ENCODE assay signal across 27 mouse cellular contexts in genomic region chr2:62670301-62670700, GRCm38 (mm10). TPM values are rescaled to one million over a fixed set of nuclear protein-coding genes. Genes with fewer than 3 reads are reported as not detected.
A peak's percentile ranks its signal among the peaks of the same experiment; 100 is the strongest.
DNase-seq lines count a peak whose midpoint lies in the region; ATAC-seq and TF ChIP-seq lines count a peak whose summit lies in the region.
"Had no signal": no experiment of that assay in that cellular context is flagged by ENCODE, and none has a peak within 500 bp of the region (broad histone marks: within the 10 kb centered on the region; RNA-seq: fewer than 3 reads in every experiment).

No protein-coding gene starts in this region.

- no peaks in the 10 kb centered on the region for H3K4me1 ChIP-seq in kidney, embryonic 14.5 days (ENCODE audit: control insufficient read depth, insufficient read depth, low read length)
- peaks cover 4% of the 10 kb centered on the region; the same call in 1 of the 2 replicates for H3K4me1 ChIP-seq in liver, embryonic 12.5 days
- peaks cover 4 to 16% of the 10 kb centered on the region in 2 experiments for H3K4me1 ChIP-seq in MEL (ENCODE audit: control insufficient read depth in 1 of 2, insufficient read depth in 2 of 2, low read length in 2 of 2)
- H3K4me1 ChIP-seq: embryonic facial prominence, embryonic 13.5 days; embryonic facial prominence, embryonic 15.5 days; forebrain, embryonic 13.5 days; forebrain, embryonic 15.5 days had no signal

- no peak for TF ChIP-seq CTCF in MEL (IDR thresholded peaks at IDR 0.05 in 2 of 3, conservative IDR thresholded peaks at IDR 0.05 in 1 of 3; ENCODE audit: control insufficient read depth in 1 of 3, insufficient read depth in 1 of 3, low read depth in 2 of 3, low read length in 3 of 3, poor library complexity in 1 of 3, severe bottlenecking in 1 of 3)

- WGBS in kidney, embryonic 14.5 days, result 84% methylated on average over 5 of the region's 5 CpGs
- WGBS in liver, embryonic 12.5 days (ENCODE audit: insufficient replicate concordance), result 61% methylated on average over 5 of the region's 5 CpGs

- no peak overlapping the region for H3K4me2 ChIP-seq in kidney, embryonic 14.5 days (replicated peaks; ENCODE audit: low read depth, low read length)
- no peak overlapping the region for H3K4me2 ChIP-seq in liver, embryonic 12.5 days
- H3K4me2 ChIP-seq: embryonic facial prominence, embryonic 13.5 days; embryonic facial prominence, embryonic 15.5 days; forebrain, embryonic 13.5 days; forebrain, embryonic 15.5 days had no signal

- H3K9me3 ChIP-seq in kidney, embryonic 14.5 days (ENCODE audit: control insufficient read depth, low read length), result no peaks in the 10 kb centered on the region
- no peaks in the 10 kb centered on the region for H3K9me3 ChIP-seq in liver, embryonic 12.5 days (replicated peaks)
- H3K9me3 ChIP-seq in MEL (replicated peaks; ENCODE audit: insufficient read depth, low read length), result no peaks in the 10 kb centered on the region
- H3K9me3 ChIP-seq: embryonic facial prominence, embryonic 13.5 days; embryonic facial prominence, embryonic 15.5 days; forebrain, embryonic 13.5 days; forebrain, embryonic 15.5 days; G1E had no signal

- no peak for ATAC-seq in kidney, embryonic 14.5 days (ENCODE audit: low FRiP score, low TSS enrichment)
- ATAC-seq in liver, embryonic 12.5 days, result no peak
- ATAC-seq in erythroid progenitor cell, adult 5-6 weeks (replicated peaks; ENCODE audit: low FRiP score, poor library complexity, severe bottlenecking), result peak; percentile 63; the same call in 1 of the 2 replicates
- ATAC-seq: CD4-positive, CD25-positive, alpha-beta regulatory T cell, adult 4 months; forebrain, embryonic 13.5 days; forebrain, embryonic 15.5 days; forebrain, postnatal 0 days had no signal

- TF ChIP-seq EP300 in MEL (IDR thresholded peaks at IDR 0.05; ENCODE audit: low read depth in 1 of 2, low read length in 2 of 2), result no peak

- peaks cover 3% of the 10 kb centered on the region; the same call in 1 of the 2 replicates for H3K79me2 ChIP-seq in MEL (ENCODE audit: control insufficient read depth, insufficient read depth, low read length, poor library complexity)

- H3K36me3 ChIP-seq in kidney, embryonic 14.5 days (ENCODE audit: control insufficient read depth, insufficient read depth, low read length), result no peaks in the 10 kb centered on the region
- no peaks in the 10 kb centered on the region for H3K36me3 ChIP-seq in liver, embryonic 12.5 days
- peaks cover 0 to 19% of the 10 kb centered on the region in 2 experiments for H3K36me3 ChIP-seq in MEL (ENCODE audit: control insufficient read depth in 1 of 2, insufficient read depth in 2 of 2, low read length in 2 of 2)
- H3K36me3 ChIP-seq: embryonic facial prominence, embryonic 13.5 days; embryonic facial prominence, embryonic 15.5 days; forebrain, embryonic 15.5 days had no signal

- H3K27ac ChIP-seq in kidney, embryonic 14.5 days (ENCODE audit: low read depth, low read length), result peak overlapping the region; percentile 4; the same call in 1 of the 2 replicates
- no peak overlapping the region for H3K27ac ChIP-seq in liver, embryonic 12.5 days
- H3K27ac ChIP-seq in MEL (ENCODE audit: control insufficient read depth, low read depth, low read length), result no peak overlapping the region
- H3K27ac ChIP-seq: embryonic facial prominence, embryonic 13.5 days; embryonic facial prominence, embryonic 15.5 days; forebrain, embryonic 13.5 days; forebrain, embryonic 15.5 days had no signal

- no peak for TF ChIP-seq RAD21 in MEL (IDR thresholded peaks at IDR 0.05; ENCODE audit: low read depth, low read length)

- no peak overlapping the region for H3K4me3 ChIP-seq in kidney, embryonic 14.5 days (ENCODE audit: low read length)
- no peak overlapping the region for H3K4me3 ChIP-seq in liver, embryonic 12.5 days
- no peak overlapping the region for H3K4me3 ChIP-seq in MEL (ENCODE audit: control insufficient read depth in 1 of 2, insufficient read depth in 1 of 2, low read depth in 2 of 2, low read length in 2 of 2)
- H3K4me3 ChIP-seq: embryonic facial prominence, embryonic 13.5 days; embryonic facial prominence, embryonic 15.5 days; erythroblast, embryonic 14.5 days; forebrain, embryonic 13.5 days; forebrain, embryonic 15.5 days had no signal

- H3K9ac ChIP-seq in kidney, embryonic 14.5 days (ENCODE audit: low read depth, low read length), result no peak overlapping the region
- H3K9ac ChIP-seq in liver, embryonic 12.5 days, result no peak overlapping the region
- H3K9ac ChIP-seq in MEL (ENCODE audit: control insufficient read depth, low read depth, low read length, poor library complexity, severe bottlenecking), result no peak overlapping the region
- H3K9ac ChIP-seq: embryonic facial prominence, embryonic 13.5 days; embryonic facial prominence, embryonic 15.5 days; forebrain, embryonic 13.5 days; forebrain, embryonic 15.5 days; forebrain, postnatal 0 days had no signal

- H3K27me3 ChIP-seq in kidney, embryonic 14.5 days (ENCODE audit: control insufficient read depth, insufficient read depth, low read length), result no peaks in the 10 kb centered on the region
- no peaks in the 10 kb centered on the region for H3K27me3 ChIP-seq in liver, embryonic 12.5 days (replicated peaks)
- H3K27me3 ChIP-seq in MEL (ENCODE audit: control insufficient read depth in 1 of 2, insufficient read depth in 2 of 2, low read length in 2 of 2), result no peaks in the 10 kb centered on the region
- H3K27me3 ChIP-seq: embryonic facial prominence, embryonic 15.5 days; forebrain, embryonic 13.5 days; forebrain, embryonic 15.5 days had no signal

- no peak for TF ChIP-seq POLR2A in MEL (IDR thresholded peaks at IDR 0.05; ENCODE audit: control insufficient read depth in 1 of 2, insufficient read depth in 1 of 2, low read depth in 1 of 2, low read length in 2 of 2, poor library complexity in 1 of 2)

- DNase-seq in kidney, postnatal 10 days, result no peak
- peak; percentile 33 for DNase-seq in liver
- peak; percentile 44 for DNase-seq in MEL (ENCODE audit: low read depth, low spot score)
- no peak for DNase-seq in layer of hippocampus, adult 18-20 months (ENCODE audit: low spot score in 2 of 2)
- no peak for DNase-seq in adrenal gland, postnatal 14 days
- DNase-seq: adrenal gland, adult 2 months; adrenal gland, postnatal 10 days; adrenal gland, postnatal 36 days; B cell, adult 2 months; cerebellum, adult 11 months; cerebellum, adult 18-20 months; cerebellum, adult 8-10 months; cerebellum, adult 9-11 months; cerebellum, postnatal 14 days; cerebellum, postnatal 36 days; embryo, embryonic 11 days; forebrain, postnatal 0 days had no signal

TF ChIP-seq in MEL, 35 proteins besides CTCF, POLR2A, EP300 and RAD21:
- TF ChIP-seq ZMIZ1 (IDR thresholded peaks at IDR 0.05; ENCODE audit: low read depth, low read length) (no peak), KAT2A (conservative IDR thresholded peaks at IDR 0.05; ENCODE audit: low read depth, low read length) (no peak), MAFK (IDR thresholded peaks at IDR 0.05; ENCODE audit: borderline replicate concordance, low read depth, low read length) (peak; percentile 75), ZC3H11A (IDR thresholded peaks at IDR 0.05; ENCODE audit: low read depth, low read length) (no peak), ELF1 (IDR thresholded peaks at IDR 0.05; ENCODE audit: low read depth, low read length) (no peak)

RNA-seq across cellular contexts. Expression of gene Gca, which starts 6.2 kb away (rescaled TPM):
- 15.3 and 20.6 TPM in 2 replicates for polyA plus RNA-seq in kidney, embryonic 14.5 days (2014; fragmentation: Nextera tagmentation; extraction: Ambion mirVana)
- polyA plus RNA-seq in liver, embryonic 12.5 days (2016; fragmentation: Nextera tagmentation; extraction: Ambion mirVana), result 1.8 and 2.0 TPM in 2 replicates
- 6.2 and 9.0 TPM in 2 replicates for total RNA-seq in MEL (2012; rRNA removed)
- 10 to 100 TPM in 1 of 2 experiments, not detected in 1; 17.9 TPM for polyA plus RNA-seq in MEL (2012; ENCODE audit: insufficient read depth in 1 of 2, insufficient read length in 2 of 2, low read depth in 1 of 2, low replicate concordance in 2 of 2, missing spikeins in 1 of 2)
- total RNA-seq in erythroid progenitor cell, adult 5-6 weeks (2015; ENCODE audit: low replicate concordance), result 14.7 and 19.8 TPM in 2 replicates
- 3.5 and 6.9 TPM in 2 replicates for total RNA-seq in erythroid progenitor cell, adult 5-6 weeks (2017; ENCODE audit: low replicate concordance)
- 10 to 100 TPM; 11.4 to 13.2 TPM for total RNA-seq in layer of hippocampus, adult 18-20 months (2021)
- 3.0 and 4.0 TPM in 2 replicates for total RNA-seq in adrenal gland, postnatal 14 days (2021)
- polyA plus RNA-seq: erythroblast, embryonic 14.5 days had no signal

RNA-seq across cellular contexts. Expression of gene Ifih1, which starts 24.2 kb away (rescaled TPM):
- polyA plus RNA-seq in kidney, embryonic 14.5 days (2014; fragmentation: Nextera tagmentation; extraction: Ambion mirVana), result 1.8 and 3.1 TPM in 2 replicates
- polyA plus RNA-seq in liver, embryonic 12.5 days (2016; fragmentation: Nextera tagmentation; extraction: Ambion mirVana), result 3.1 and 3.2 TPM in 2 replicates
- total RNA-seq in MEL (2012; rRNA removed), result 11.4 and 12.8 TPM in 2 replicates
- polyA plus RNA-seq in MEL (2012; ENCODE audit: insufficient read depth in 1 of 2, insufficient read length in 2 of 2, low read depth in 1 of 2, low replicate concordance in 2 of 2, missing spikeins in 1 of 2), result 10 to 100 TPM; 41.5 to 71.9 TPM
- 24.3 and 37.1 TPM in 2 replicates for total RNA-seq in erythroid progenitor cell, adult 5-6 weeks (2015; ENCODE audit: low replicate concordance)
- 28.7 and 38.0 TPM in 2 replicates for total RNA-seq in erythroid progenitor cell, adult 5-6 weeks (2017; ENCODE audit: low replicate concordance)
- total RNA-seq in layer of hippocampus, adult 18-20 months (2021), result 1 to 10 TPM; 2.4 to 2.9 TPM
- total RNA-seq in adrenal gland, postnatal 14 days (2021), result 8.7 and 9.9 TPM in 2 replicates

Comparison
In these comparisons a context has a peak if more than half of its experiments do, and no peak if none do; other contexts are left out.
1. DNase-seq: peak in liver (single experiment) and MEL (single experiment); none in kidney, postnatal 10 days (single experiment), layer of hippocampus, adult 18-20 months (0 of 2) and adrenal gland, postnatal 14 days (single experiment).